Mouse (Mus musculus): ENCODE measurements around the gene Cdc37l1. TPM values are rescaled to one million over a fixed set of nuclear protein-coding genes. Genes with fewer than 3 reads are reported as not detected.

The Cdc37l1 gene
- polyA plus RNA-seq, 1 experiment from 2014 or later: 36.7 TPM

DNA sequence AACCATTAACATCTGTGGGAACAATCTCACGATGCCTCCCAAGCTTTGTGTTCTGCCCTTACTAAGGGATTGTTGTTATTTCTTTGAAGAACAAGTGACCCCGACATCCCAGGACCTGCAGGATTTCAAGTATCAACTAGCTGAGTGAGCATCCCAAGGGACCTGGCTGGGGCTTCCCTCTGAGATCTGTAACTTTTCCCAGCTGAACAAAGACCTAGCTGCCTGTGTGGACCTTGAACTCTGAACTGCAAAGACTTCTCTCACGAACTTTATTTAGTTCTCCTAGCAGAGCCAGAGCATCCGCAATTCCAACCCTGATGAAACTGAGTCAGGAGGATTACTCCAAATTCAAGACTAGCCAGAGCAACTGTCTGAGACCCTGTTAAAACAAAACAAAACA lies 55.2 kb downstream of the Cdc37l1 start:
- no peak overlapping the region for H3K27ac ChIP-seq (ENCODE audit: low read depth, low read length)
- no peaks in the 10 kb centered on the region for H3K36me3 ChIP-seq (ENCODE audit: control insufficient read depth, insufficient read depth, low read length)
- H3K4me3 ChIP-seq (ENCODE audit: low read depth, low read length): no peak overlapping the region
- ATAC-seq (replicated peaks; ENCODE audit: insufficient number of reproducible peaks, low FRiP score, low TSS enrichment): no peak
- H3K4me1 ChIP-seq (ENCODE audit: control insufficient read depth, insufficient read depth, low read length): peaks cover 15% of the 10 kb centered on the region
- H3K9me3 ChIP-seq (replicated peaks; ENCODE audit: control insufficient read depth, low read length): no peaks in the 10 kb centered on the region
- no peak overlapping the region for H3K4me2 ChIP-seq
- no peak overlapping the region for H3K9ac ChIP-seq (ENCODE audit: low read depth, low read length)
- no peaks in the 10 kb centered on the region for H3K27me3 ChIP-seq (ENCODE audit: control insufficient read depth, insufficient read depth, low read length)
- 57% methylated on average over 4 of the region's 4 CpGs for WGBS (ENCODE audit: insufficient replicate concordance)

DNA sequence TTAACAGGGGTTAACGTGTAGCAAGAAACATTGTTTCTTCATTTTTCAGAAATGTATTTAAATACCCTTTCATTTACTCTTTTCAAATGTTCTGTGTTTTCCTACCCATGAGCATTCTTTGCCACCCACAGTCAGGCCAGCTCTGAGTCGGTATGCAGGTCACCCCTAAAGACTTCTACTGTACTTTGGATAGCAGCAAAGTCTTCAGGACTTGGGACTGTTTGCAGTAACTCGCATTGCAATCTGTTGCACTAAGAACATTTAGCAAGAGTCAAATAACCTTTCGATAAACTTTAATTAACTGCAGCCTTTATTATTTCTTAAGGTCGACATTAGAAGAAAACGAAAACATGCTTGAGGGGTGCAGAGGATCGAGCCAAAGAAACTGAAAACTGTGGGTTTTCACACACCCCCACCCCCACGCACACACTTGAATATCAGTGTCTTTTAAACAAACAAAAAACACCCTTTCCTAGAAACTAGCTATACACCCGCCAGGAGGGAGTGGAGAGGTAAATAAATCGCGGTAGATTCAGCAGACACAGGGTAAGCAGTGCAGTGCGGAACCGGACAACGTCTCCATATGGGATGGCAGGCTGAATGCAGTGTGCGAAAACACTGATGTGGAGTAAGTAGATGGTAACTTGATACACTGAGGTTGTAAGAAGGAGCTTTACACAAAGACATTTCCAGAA lies 56.0 kb downstream of the Cdc37l1 start:
- Histone ChIP-seq H3K4me3 (ENCODE audit: low read depth, low read length) (peak overlapping the region; percentile 26), H3K4me2 (peak overlapping the region; percentile 70), H3K27me3 (ENCODE audit: control insufficient read depth, insufficient read depth, low read length) (no peaks in the 10 kb centered on the region), H3K9ac (ENCODE audit: low read depth, low read length) (peak overlapping the region; percentile 39; the same call in 1 of the 2 replicates), H3K4me1 (ENCODE audit: control insufficient read depth, insufficient read depth, low read length) (peaks cover 15% of the 10 kb centered on the region), H3K9me3 (replicated peaks; ENCODE audit: control insufficient read depth, low read length) (no peaks in the 10 kb centered on the region), H3K36me3 (ENCODE audit: control insufficient read depth, insufficient read depth, low read length) (no peaks in the 10 kb centered on the region), H3K27ac (ENCODE audit: low read depth, low read length) (0 out of 2 replicates have a peak overlapping the region, but pooled peaks have one; percentile 5)
- WGBS (ENCODE audit: insufficient replicate concordance): 60% methylated on average over 15 of the region's 15 CpGs
- no peak for ATAC-seq (replicated peaks; ENCODE audit: insufficient number of reproducible peaks, low FRiP score, low TSS enrichment)

- H3K4me2 ChIP-seq: peak overlapping the region; percentile 70
- peak overlapping the region; percentile 76 for H3K4me3 ChIP-seq (ENCODE audit: low read depth, low read length)
- H3K9ac ChIP-seq (ENCODE audit: low read depth, low read length): peak overlapping the region; percentile 92
- H3K9me3 ChIP-seq (replicated peaks; ENCODE audit: control insufficient read depth, low read length): no peaks in the 10 kb centered on the region
- peaks cover 15% of the 10 kb centered on the region for H3K4me1 ChIP-seq (ENCODE audit: control insufficient read depth, insufficient read depth, low read length)
- ATAC-seq (replicated peaks; ENCODE audit: insufficient number of reproducible peaks, low FRiP score, low TSS enrichment): no peak
- no peaks in the 10 kb centered on the region for H3K36me3 ChIP-seq (ENCODE audit: control insufficient read depth, insufficient read depth, low read length)
- H3K27me3 ChIP-seq (ENCODE audit: control insufficient read depth, insufficient read depth, low read length): no peaks in the 10 kb centered on the region
- H3K27ac ChIP-seq (ENCODE audit: low read depth, low read length): peak overlapping the region; percentile 94
- WGBS (ENCODE audit: insufficient replicate concordance): 25% methylated on average over 4 of the region's 4 CpGs
These were observed 56.8 kb downstream of the Cdc37l1 start for GRCm38 (mm10) chr19:29046961-29047333.

DNA sequence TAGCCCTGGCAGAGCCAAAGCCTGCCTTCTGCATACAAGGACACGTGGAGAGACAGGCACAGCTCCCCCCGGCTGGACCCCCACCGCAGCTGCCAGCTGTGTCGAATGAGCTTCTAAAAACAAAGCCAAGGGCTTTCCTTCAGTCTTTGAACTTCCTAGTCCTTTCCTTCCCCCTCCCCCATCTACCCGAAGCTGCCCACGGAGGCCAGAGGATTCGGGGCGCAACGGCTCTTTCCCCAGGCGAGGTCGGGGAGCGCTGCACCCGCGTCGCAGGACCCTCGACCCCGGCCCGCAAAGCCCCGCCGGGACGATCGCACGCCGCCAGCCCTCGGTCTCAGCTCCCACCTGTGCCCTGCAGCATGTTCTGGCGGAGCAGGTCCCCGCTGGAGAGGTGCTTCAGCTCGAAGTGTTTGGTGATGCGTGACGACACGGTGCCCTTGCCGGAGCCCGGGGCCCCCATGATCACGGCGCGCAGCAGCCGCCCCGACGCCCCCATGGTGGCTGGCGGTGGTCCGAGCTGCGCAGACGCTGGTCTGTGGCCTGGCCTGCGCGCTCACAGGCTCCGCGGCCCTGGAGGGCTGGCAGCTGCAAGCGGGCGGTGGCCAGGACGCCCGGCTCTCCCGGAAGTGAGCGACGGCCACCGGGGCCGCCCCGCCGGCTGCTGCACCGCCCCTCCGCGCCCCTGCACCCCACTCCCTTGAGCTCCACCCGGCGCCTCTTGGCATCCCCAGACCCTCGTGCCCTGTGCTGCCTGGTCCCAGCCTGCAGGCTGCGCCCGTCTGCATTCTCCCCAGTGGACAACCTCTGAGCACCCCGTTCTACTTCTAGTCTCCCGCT lies 57.4 kb downstream of the Cdc37l1 start, which contains the start of gene Ak3:
Gene Ak3 (minus strand): TSS at position 628 of the 837 bp plus-strand sequence.
- peak within 1 kb of the TSS; percentile 76 for H3K4me3 ChIP-seq (ENCODE audit: low read depth, low read length)
- no peaks in the 10 kb centered on the region for H3K9me3 ChIP-seq (replicated peaks; ENCODE audit: control insufficient read depth, low read length)
- peak within 1 kb of the TSS; percentile 94 for H3K27ac ChIP-seq (ENCODE audit: low read depth, low read length)
- H3K4me2 ChIP-seq: peak within 1 kb of the TSS; percentile 70
- no peaks in the 10 kb centered on the region for H3K36me3 ChIP-seq (ENCODE audit: control insufficient read depth, insufficient read depth, low read length)
- peak; percentile 89 for ATAC-seq (replicated peaks; ENCODE audit: insufficient number of reproducible peaks, low FRiP score, low TSS enrichment)
- H3K27me3 ChIP-seq (ENCODE audit: control insufficient read depth, insufficient read depth, low read length): no peaks in the 10 kb centered on the region
- H3K9ac ChIP-seq (ENCODE audit: low read depth, low read length): peak within 1 kb of the TSS; percentile 92
- peaks cover 12% of the 10 kb centered on the region for H3K4me1 ChIP-seq (ENCODE audit: control insufficient read depth, insufficient read depth, low read length)
- WGBS (ENCODE audit: insufficient replicate concordance): under 1% methylated on average over 66 of the region's 68 CpGs

DNA sequence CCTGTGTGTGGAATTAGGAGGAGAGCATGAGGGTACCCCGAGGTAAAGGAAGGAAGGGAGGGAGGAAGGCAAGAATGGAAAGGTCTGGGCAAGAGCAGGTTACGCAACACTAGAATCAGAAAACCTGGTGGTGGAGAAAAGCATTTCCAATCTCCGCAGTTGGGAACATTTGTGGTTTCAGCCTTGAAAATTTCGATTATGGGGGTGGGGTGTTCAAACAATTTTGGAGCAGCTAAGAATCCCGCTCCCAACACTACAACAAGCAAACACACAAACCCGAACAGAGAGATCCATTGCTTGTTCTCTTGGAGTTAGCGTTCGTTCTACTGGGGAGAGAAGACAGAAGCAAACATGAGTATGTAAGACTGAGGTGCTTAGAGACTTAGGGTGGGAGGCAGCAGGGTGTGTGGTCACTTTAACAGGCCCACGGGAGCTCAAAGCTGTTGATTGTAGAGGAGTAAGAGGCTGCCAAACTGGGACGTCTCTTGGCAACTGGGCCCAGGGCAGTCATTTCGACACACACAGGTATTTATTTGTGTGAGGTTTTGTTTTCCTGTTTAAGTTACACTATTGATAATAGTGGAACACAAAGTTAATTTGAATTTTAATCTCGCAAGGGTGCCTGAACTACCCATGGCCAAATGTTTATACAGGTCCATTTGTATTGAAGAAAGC lies 59.4 kb downstream of the Cdc37l1 start:
- ATAC-seq (replicated peaks; ENCODE audit: insufficient number of reproducible peaks, low FRiP score, low TSS enrichment): no peak
- WGBS (ENCODE audit: insufficient replicate concordance): 75% methylated on average over 12 of the region's 12 CpGs
- H3K36me3 ChIP-seq (ENCODE audit: control insufficient read depth, insufficient read depth, low read length): no peaks in the 10 kb centered on the region

DNA sequence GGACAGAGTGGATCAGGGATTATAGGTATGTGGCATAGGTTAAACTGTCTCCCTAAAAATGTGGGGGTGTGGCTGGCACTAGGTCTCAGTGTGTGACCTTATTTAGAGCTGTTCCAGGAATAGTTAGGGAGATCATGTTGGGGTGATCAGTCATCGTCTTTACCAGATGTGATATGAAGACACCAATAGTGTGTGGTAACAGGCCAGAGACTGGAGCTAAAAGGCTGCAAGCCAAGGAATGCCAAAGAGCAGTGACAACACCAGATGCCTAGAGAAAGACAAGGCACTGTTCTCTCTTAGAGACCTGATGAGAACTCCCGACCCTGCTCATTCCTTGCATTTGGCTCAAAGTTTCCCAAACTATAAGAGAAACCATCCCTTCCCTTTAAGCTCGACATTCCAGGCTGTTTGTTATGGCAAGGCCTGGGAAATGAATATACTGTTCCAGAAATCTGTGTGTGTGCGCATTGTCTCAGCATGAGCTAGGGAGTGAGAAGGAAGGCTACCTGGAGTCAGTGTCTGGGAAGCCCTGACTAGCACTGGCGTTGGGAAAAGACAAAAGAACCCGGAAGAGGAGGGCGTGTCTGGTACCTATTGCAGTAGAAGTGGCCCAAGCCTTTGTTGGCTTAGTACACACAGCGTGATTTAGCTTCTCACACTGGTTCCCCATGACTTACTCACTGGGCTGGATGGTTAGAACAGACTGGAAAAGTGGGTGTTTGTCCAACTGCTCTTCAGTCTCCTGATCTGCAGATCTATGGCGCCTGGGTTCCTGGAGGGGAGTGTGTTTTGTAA lies 60.2 kb downstream of the Cdc37l1 start:
- ATAC-seq (replicated peaks; ENCODE audit: insufficient number of reproducible peaks, low FRiP score, low TSS enrichment): no peak
- WGBS (ENCODE audit: insufficient replicate concordance): 76% methylated on average over 9 of the region's 9 CpGs
- Histone ChIP-seq H3K9me3 (replicated peaks; ENCODE audit: control insufficient read depth, low read length) (no peaks in the 10 kb centered on the region), H3K4me3 (ENCODE audit: low read depth, low read length) (no peak overlapping the region), H3K9ac (ENCODE audit: low read depth, low read length) (no peak overlapping the region), H3K27me3 (ENCODE audit: control insufficient read depth, insufficient read depth, low read length) (no peaks in the 10 kb centered on the region), H3K36me3 (ENCODE audit: control insufficient read depth, insufficient read depth, low read length) (no peaks in the 10 kb centered on the region), H3K4me1 (ENCODE audit: control insufficient read depth, insufficient read depth, low read length) (peaks cover 8% of the 10 kb centered on the region), H3K4me2 (no peak overlapping the region), H3K27ac (ENCODE audit: low read depth, low read length) (no peak overlapping the region)

More for the DNA sequence above, 59.4 kb downstream of the Cdc37l1 start:
- no peak overlapping the region for H3K4me2 ChIP-seq
- H3K9ac ChIP-seq (ENCODE audit: low read depth, low read length): no peak overlapping the region
- H3K4me3 ChIP-seq (ENCODE audit: low read depth, low read length): no peak overlapping the region
- peaks cover 12% of the 10 kb centered on the region for H3K4me1 ChIP-seq (ENCODE audit: control insufficient read depth, insufficient read depth, low read length)
- no peaks in the 10 kb centered on the region for H3K27me3 ChIP-seq (ENCODE audit: control insufficient read depth, insufficient read depth, low read length)
- no peak overlapping the region for H3K27ac ChIP-seq (ENCODE audit: low read depth, low read length)
- no peaks in the 10 kb centered on the region for H3K9me3 ChIP-seq (replicated peaks; ENCODE audit: control insufficient read depth, low read length)

DNA sequence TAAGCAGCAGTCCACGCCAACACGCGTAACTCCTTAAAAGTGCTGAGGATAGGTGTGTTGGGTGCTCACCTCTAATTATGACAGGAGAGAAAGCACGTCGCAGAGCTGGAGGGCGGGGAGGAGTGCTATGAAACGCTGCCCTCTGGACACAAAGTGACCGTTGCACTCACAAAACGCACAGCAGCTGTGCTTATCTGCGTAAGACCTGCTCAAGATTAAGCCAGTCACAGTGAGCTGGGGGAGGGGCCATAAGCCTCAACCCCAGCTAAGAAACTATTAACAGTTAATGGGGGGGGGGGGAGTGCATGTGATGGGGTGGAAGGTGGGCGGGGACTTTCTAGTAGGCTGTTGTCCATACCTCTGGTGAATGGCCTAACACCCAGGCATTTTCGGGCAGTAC lies 62.6 kb downstream of the Cdc37l1 start:
- no peak overlapping the region for H3K9ac ChIP-seq (ENCODE audit: low read depth, low read length)
- no peaks in the 10 kb centered on the region for H3K9me3 ChIP-seq (replicated peaks; ENCODE audit: control insufficient read depth, low read length)
- H3K27ac ChIP-seq (ENCODE audit: low read depth, low read length): no peak overlapping the region
- 74% methylated on average over 12 of the region's 12 CpGs for WGBS (ENCODE audit: insufficient replicate concordance)
- H3K36me3 ChIP-seq (ENCODE audit: control insufficient read depth, insufficient read depth, low read length): no peaks in the 10 kb centered on the region
- H3K4me2 ChIP-seq: no peak overlapping the region
- no peak for ATAC-seq (replicated peaks; ENCODE audit: insufficient number of reproducible peaks, low FRiP score, low TSS enrichment)
- H3K27me3 ChIP-seq (ENCODE audit: control insufficient read depth, insufficient read depth, low read length): no peaks in the 10 kb centered on the region
- H3K4me1 ChIP-seq (ENCODE audit: control insufficient read depth, insufficient read depth, low read length): no peaks in the 10 kb centered on the region
- H3K4me3 ChIP-seq (ENCODE audit: low read depth, low read length): no peak overlapping the region

DNA sequence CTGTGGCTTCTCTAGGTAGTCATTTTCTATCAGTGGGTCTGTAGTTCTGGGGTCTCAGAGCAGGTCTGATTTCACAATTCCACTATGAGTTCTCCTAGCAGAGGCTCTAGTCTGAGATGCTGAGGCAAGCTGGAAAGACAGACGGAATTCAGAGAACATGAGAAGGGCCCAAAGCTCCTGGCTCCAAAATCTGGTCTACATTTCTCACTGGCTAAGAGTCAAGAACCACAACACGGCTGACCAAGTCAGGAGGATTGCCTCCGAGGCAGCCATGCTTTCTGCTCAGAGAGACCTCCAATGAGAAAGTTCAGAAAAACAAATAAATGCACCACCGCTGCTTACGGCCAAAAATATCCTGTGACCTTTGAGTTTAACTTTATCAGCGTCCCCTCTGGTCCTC lies 64.4 kb downstream of the Cdc37l1 start:
- ATAC-seq (replicated peaks; ENCODE audit: insufficient number of reproducible peaks, low FRiP score, low TSS enrichment): no peak
- Histone ChIP-seq H3K9me3 (replicated peaks; ENCODE audit: control insufficient read depth, low read length) (no peaks in the 10 kb centered on the region), H3K4me2 (no peak overlapping the region), H3K4me1 (ENCODE audit: control insufficient read depth, insufficient read depth, low read length) (no peaks in the 10 kb centered on the region), H3K9ac (ENCODE audit: low read depth, low read length) (no peak overlapping the region), H3K27me3 (ENCODE audit: control insufficient read depth, insufficient read depth, low read length) (no peaks in the 10 kb centered on the region), H3K4me3 (ENCODE audit: low read depth, low read length) (no peak overlapping the region), H3K27ac (ENCODE audit: low read depth, low read length) (no peak overlapping the region), H3K36me3 (ENCODE audit: control insufficient read depth, insufficient read depth, low read length) (no peaks in the 10 kb centered on the region)
- 70% methylated on average over 6 of the region's 6 CpGs for WGBS (ENCODE audit: insufficient replicate concordance)
